Mouse (Mus musculus): ENCODE results near the gene Zfp384.

Zfp384 gene

GRCm38 (mm10) chr6:125081797-125082560, 73.0 kb downstream of the Zfp384 start:
- DNase-seq (ENCODE audit: low read depth, low spot score): peak; percentile 66

GRCm38 (mm10) chr6:125082801-125083386, 73.9 kb downstream of the Zfp384 start:
- DNase-seq (ENCODE audit: low read depth, low spot score): no peak

- no peak for DNase-seq (ENCODE audit: low read depth, low spot score)
Measured at GRCm38 (mm10) chr6:125084424-125084823, 75.5 kb downstream of the Zfp384 start.

All from c-Kit-negative CD71-positive TER-119-positive erythroid progenitor cells, embryonic 14.5 days (primary cell).